Comparison of ENCODE assay signal across 19 mouse cellular contexts in genomic region chr1:74702142-74702553, GRCm38 (mm10). TPM values are rescaled to one million over a fixed set of nuclear protein-coding genes. Genes with fewer than 3 reads are reported as not detected.
DNase-seq lines count a peak whose midpoint lies in the region; ATAC-seq lines count a peak whose summit lies in the region.
"Had no signal": no experiment of that assay in that cellular context is flagged by ENCODE, and none has a peak within 500 bp of the region (broad histone marks: within the 10 kb centered on the region; RNA-seq: fewer than 3 reads in every experiment).

No protein-coding gene starts in this region.

- 85% methylated on average over 6 of the region's 6 CpGs for WGBS in heart, embryonic 12.5 days

- ATAC-seq in heart, embryonic 12.5 days (ENCODE audit: insufficient number of reproducible peaks, low FRiP score), result no peak
- peak; percentile 69 for ATAC-seq in common myeloid progenitor, adult 5-6 weeks (replicated peaks; ENCODE audit: low read depth, poor library complexity, severe bottlenecking)
- peak; percentile 37 for ATAC-seq in megakaryocyte progenitor cell, adult 5-6 weeks (replicated peaks; ENCODE audit: poor library complexity)
- ATAC-seq: forebrain, embryonic 16.5 days had no signal

- H3K4me2 ChIP-seq in heart, embryonic 12.5 days, result no peak overlapping the region
- H3K4me2 ChIP-seq: embryonic facial prominence, embryonic 13.5 days; forebrain, embryonic 12.5 days; heart, embryonic 11.5 days; hindbrain, embryonic 14.5 days had no signal

- H3K36me3 ChIP-seq in heart, embryonic 12.5 days, result peaks cover 38% of the 10 kb centered on the region

- H3K9me3 ChIP-seq in heart, embryonic 12.5 days (replicated peaks), result no peaks in the 10 kb centered on the region
- H3K9me3 ChIP-seq: embryonic facial prominence, embryonic 13.5 days; forebrain, embryonic 12.5 days; hindbrain, embryonic 10.5 days had no signal

- no peak overlapping the region for H3K27ac ChIP-seq in heart, embryonic 12.5 days (ENCODE audit: poor library complexity, severe bottlenecking)
- H3K27ac ChIP-seq: embryonic facial prominence, embryonic 13.5 days; forebrain, embryonic 12.5 days; hindbrain, embryonic 10.5 days; hindbrain, embryonic 14.5 days had no signal

- H3K4me1 ChIP-seq in heart, embryonic 12.5 days (replicated peaks), result peaks cover 23% of the 10 kb centered on the region
- H3K4me1 ChIP-seq: embryonic facial prominence, embryonic 13.5 days; forebrain, embryonic 12.5 days; hindbrain, embryonic 10.5 days had no signal

- H3K9ac ChIP-seq in heart, embryonic 12.5 days, result no peak overlapping the region
- H3K9ac ChIP-seq: embryonic facial prominence, embryonic 13.5 days; forebrain, embryonic 12.5 days; hindbrain, embryonic 14.5 days had no signal

- no peak overlapping the region for H3K4me3 ChIP-seq in heart, embryonic 12.5 days
- H3K4me3 ChIP-seq: embryonic facial prominence, embryonic 13.5 days; forebrain, embryonic 12.5 days; hindbrain, embryonic 10.5 days had no signal

- DNase-seq in heart, adult 11 months, result peak; percentile 67
- no peak for DNase-seq in cerebellum, adult 11-12 months
- no peak for DNase-seq in thymus, postnatal 36 days
- DNase-seq in urinary bladder, postnatal 36 days (ENCODE audit: low spot score in 2 of 2), result no peak
- DNase-seq: adrenal gland, adult 8-10 months; adrenal gland, postnatal 36 days; cerebellum, adult 11 months; cerebellum, adult 9-10 months; cerebellum, postnatal 25 days; gastrocnemius, postnatal 10 days had no signal

- no peaks in the 10 kb centered on the region for H3K27me3 ChIP-seq in heart, embryonic 12.5 days (replicated peaks)
- H3K27me3 ChIP-seq: embryonic facial prominence, embryonic 13.5 days; forebrain, embryonic 12.5 days had no signal

RNA-seq across cellular contexts. Expression of gene Cyp27a1, which starts 11.2 kb away (rescaled TPM):
- 13.5 and 13.8 TPM in 2 replicates for polyA plus RNA-seq in heart, embryonic 12.5 days (2016; fragmentation: Nextera tagmentation; extraction: Ambion mirVana)
- 2.7 and 2.8 TPM in 2 replicates for total RNA-seq in common myeloid progenitor, adult 5-6 weeks (2017)
- 2.4 and 10.6 TPM in 2 replicates for total RNA-seq in megakaryocyte progenitor cell, adult 5-6 weeks (2015)
- total RNA-seq in megakaryocyte progenitor cell, adult 5-6 weeks (2017), result 4.5 and 5.2 TPM in 2 replicates

RNA-seq across cellular contexts. Expression of gene Ttll4, which starts 40.6 kb away (rescaled TPM):
- 25.1 and 25.8 TPM in 2 replicates for polyA plus RNA-seq in heart, embryonic 12.5 days (2016; fragmentation: Nextera tagmentation; extraction: Ambion mirVana)
- total RNA-seq in common myeloid progenitor, adult 5-6 weeks (2017), result 21.3 and 21.9 TPM in 2 replicates
- 16.6 and 27.2 TPM in 2 replicates for total RNA-seq in megakaryocyte progenitor cell, adult 5-6 weeks (2015)
- 19.6 and 21.9 TPM in 2 replicates for total RNA-seq in megakaryocyte progenitor cell, adult 5-6 weeks (2017)

RNA-seq across cellular contexts. Expression of gene Prkag3, which starts 46.9 kb away (rescaled TPM):
- polyA plus RNA-seq in heart, embryonic 12.5 days (2016; fragmentation: Nextera tagmentation; extraction: Ambion mirVana), result 6.0 and 7.2 TPM in 2 replicates
- total RNA-seq in common myeloid progenitor, adult 5-6 weeks (2017), result not detected in 2 replicates
- not detected in 2 replicates for total RNA-seq in megakaryocyte progenitor cell, adult 5-6 weeks (2015)
- not detected in 2 replicates for total RNA-seq in megakaryocyte progenitor cell, adult 5-6 weeks (2017)
- polyA plus RNA-seq: forebrain, embryonic 12.5 days; forebrain, embryonic 16.5 days; hindbrain, embryonic 10.5 days; hindbrain, embryonic 14.5 days had no signal
